Mouse (Mus musculus) forebrain, embryonic 14.5 days (tissue): ENCODE data around the gene Abat. TPM values are rescaled to one million over a fixed set of nuclear protein-coding genes. Genes with fewer than 3 reads are reported as not detected.

Experiments
- ATAC-seq: fragments of 200-750 bp; cut with Nextera tagmentation; 2 replicates; pipeline ENCODE4 v1.8.0; 2017; ENCODE audit warnings: mild to moderate bottlenecking, moderate library complexity
- DNase-seq: peaks from one replicate; pipeline ENCODE4 v3.0.0-alpha.2; 2015; ENCODE audit warnings: low spot score
- H3K27ac ChIP-seq: fragments of 300-500 bp; sonication (generic); 2 replicates; pipeline ENCODE4 v1.5.1; 2014; ENCODE audit warnings: low read depth, mild to moderate bottlenecking, control low read depth, low read length, moderate library complexity
- H3K27me3 ChIP-seq: fragments of 300-500 bp; sonication (generic); replicated peaks from 2 replicates; pipeline ENCODE4 v1.6.1; 2014; ENCODE audit warnings: low read length, control low read depth, mixed read lengths; ENCODE audit not compliant: control insufficient read depth, insufficient read depth
- H3K36me3 ChIP-seq: fragments of 300-500 bp; sonication (generic); 2 replicates; pipeline ENCODE4 v1.6.1; 2014; ENCODE audit warnings: low read length, control low read depth; ENCODE audit not compliant: control insufficient read depth, insufficient read depth
- H3K4me1 ChIP-seq: fragments of 300-500 bp; sonication (generic); 2 replicates; pipeline ENCODE4 v1.6.1; 2014; ENCODE audit warnings: antibody characterized with exemption, low read length, control low read depth; ENCODE audit not compliant: control insufficient read depth, insufficient read depth
- H3K4me2 ChIP-seq: fragments of 300-500 bp; sonication (generic); 2 replicates; pipeline ENCODE4 v1.6.1; 2014; ENCODE audit warnings: mild to moderate bottlenecking, control low read depth, low read length
- H3K4me3 ChIP-seq: fragments of 300-500 bp; sonication (generic); 2 replicates; pipeline ENCODE4 v1.5.1; 2014; ENCODE audit warnings: low read depth, low read length, control low read depth
- H3K9ac ChIP-seq: fragments of 300-500 bp; sonication (generic); 2 replicates; pipeline ENCODE4 v1.6.1; 2014; ENCODE audit warnings: mild to moderate bottlenecking, low read length, control low read depth, moderate library complexity
- H3K9me3 ChIP-seq: fragments of 300-500 bp; sonication (generic); replicated peaks from 2 replicates; pipeline ENCODE4 v1.6.1; 2016; ENCODE audit warnings: low read length, control low read depth, mixed read lengths; ENCODE audit not compliant: control insufficient read depth
- WGBS: fragments of 180-500 bp; shearing (Covaris S2); extraction: QIAGEN DNeasy Blood & Tissue Kit; methylation state at CpG from one replicate; pipeline ENCODE4 v1.1.7; 2014; 5-methylcytosine and 5-hydroxymethylcytosine counted together
- polyA plus RNA-seq: library from polyadenylated mRNA; unstranded; fragments of >200 nt; fragmentation: Nextera tagmentation; extraction: Ambion mirVana; gene quantifications from 2 replicates; pipeline ENCODE4 v1.2.1, GENCODE M21; 2014

Abat gene
- polyA plus RNA-seq, 1 experiment from 2014 or later, result 34.9 TPM

- H3K27ac ChIP-seq, result no peak overlapping the region
- 85% methylated on average over 7 of the region's 7 CpGs for WGBS
- H3K9me3 ChIP-seq, result no peaks in the 10 kb centered on the region
- peaks cover 16% of the 10 kb centered on the region for H3K4me1 ChIP-seq
- H3K4me2 ChIP-seq, result no peak overlapping the region
- peaks cover 47% of the 10 kb centered on the region for H3K27me3 ChIP-seq
- H3K36me3 ChIP-seq, result no peaks in the 10 kb centered on the region
- H3K9ac ChIP-seq, result no peak overlapping the region
- no peak overlapping the region for H3K4me3 ChIP-seq
- no peak for ATAC-seq
- no peak for DNase-seq
These were observed 12.6 kb downstream of the Abat start for GRCm38 (mm10) chr16:8525877-8526276.

DNA sequence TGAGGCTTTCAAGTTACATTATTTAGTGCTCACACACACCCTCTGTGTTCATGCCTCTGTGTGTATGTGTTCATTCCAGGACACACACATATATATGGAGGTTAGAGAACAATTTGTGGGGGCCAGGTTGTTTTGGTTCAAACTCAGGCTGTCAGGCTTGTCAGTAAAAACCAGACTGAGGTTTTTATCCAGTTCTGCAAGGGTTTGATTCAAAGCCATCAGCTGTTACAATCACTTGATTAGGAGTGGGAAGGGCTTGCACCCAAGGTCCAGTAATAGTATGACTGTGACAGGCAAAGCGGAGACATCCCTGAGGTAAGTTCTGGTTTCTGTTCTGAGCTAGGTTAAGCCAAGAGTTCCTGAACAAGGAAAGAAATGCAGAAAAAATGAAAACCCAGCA is 16.2 kb downstream of the Abat start:
- ATAC-seq, result no peak
- whole genome bisulfite sequencing, result 97% methylated on average over 1 of the region's 1 CpGs
- no peak for DNase-seq
- Histone ChIP-seq H3K4me3 (no peak overlapping the region), H3K4me2 (no peak overlapping the region), H3K4me1 (peaks cover under 1% of the 10 kb centered on the region), H3K9me3 (no peaks in the 10 kb centered on the region), H3K27me3 (peaks cover 29% of the 10 kb centered on the region), H3K36me3 (no peaks in the 10 kb centered on the region), H3K27ac (no peak overlapping the region), H3K9ac (no peak overlapping the region)

- no peak overlapping the region for H3K4me2 ChIP-seq
- H3K27me3 ChIP-seq, result peaks cover 27% of the 10 kb centered on the region
- DNase-seq (no peak), ATAC-seq (no peak)
- H3K9ac ChIP-seq, result no peak overlapping the region
- H3K4me3 ChIP-seq, result no peak overlapping the region
- H3K36me3 ChIP-seq, result no peaks in the 10 kb centered on the region
- WGBS, result 84% methylated on average over 14 of the region's 14 CpGs
- H3K27ac ChIP-seq, result no peak overlapping the region; the same call in 1 of the 2 replicates
- H3K4me1 ChIP-seq, result no peaks in the 10 kb centered on the region
- H3K9me3 ChIP-seq, result no peaks in the 10 kb centered on the region
These were observed 16.8 kb downstream of the Abat start for GRCm38 (mm10) chr16:8530018-8530417.

GRCm38 (mm10) chr16:8532461-8532860 is 19.2 kb downstream of the Abat start:
- peaks cover 9% of the 10 kb centered on the region for H3K27me3 ChIP-seq
- no peak overlapping the region for H3K4me2 ChIP-seq
- no peak for DNase-seq
- 91% methylated on average over 9 of the region's 9 CpGs for WGBS
- no peak overlapping the region for H3K9ac ChIP-seq
- no peak overlapping the region for H3K27ac ChIP-seq
- no peaks in the 10 kb centered on the region for H3K36me3 ChIP-seq
- ATAC-seq, result no peak
- H3K4me1 ChIP-seq, result no peaks in the 10 kb centered on the region
- H3K4me3 ChIP-seq, result no peak overlapping the region
- H3K9me3 ChIP-seq, result no peaks in the 10 kb centered on the region

DNA sequence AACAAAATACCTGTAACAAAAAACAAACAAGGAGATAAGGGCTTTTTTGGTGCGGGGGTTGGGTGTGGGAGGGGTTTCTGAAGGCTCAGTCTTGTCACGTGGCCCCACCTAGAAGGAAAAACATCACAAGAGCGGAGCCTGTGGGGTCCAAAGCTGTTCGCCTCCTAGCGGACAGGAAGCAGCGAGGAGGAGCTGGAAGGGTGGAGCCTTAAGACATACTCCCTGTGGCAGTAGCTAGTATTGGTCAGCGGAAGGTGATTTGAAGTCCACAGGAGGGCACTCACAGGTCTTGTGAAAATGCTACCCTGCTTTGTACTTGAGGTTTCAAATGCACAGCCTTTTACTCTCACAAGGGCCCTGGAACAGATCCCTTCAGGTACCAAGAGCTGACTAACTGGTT is 19.7 kb downstream of the Abat start:
- Histone ChIP-seq H3K9me3 (no peaks in the 10 kb centered on the region), H3K9ac (no peak overlapping the region), H3K4me3 (no peak overlapping the region), H3K4me1 (no peaks in the 10 kb centered on the region), H3K4me2 (no peak overlapping the region), H3K27me3 (peaks cover 5% of the 10 kb centered on the region), H3K27ac (no peak overlapping the region), H3K36me3 (no peaks in the 10 kb centered on the region)
- 76% methylated on average over 7 of the region's 7 CpGs for WGBS
- no peak for DNase-seq
- ATAC-seq, result no peak

DNA sequence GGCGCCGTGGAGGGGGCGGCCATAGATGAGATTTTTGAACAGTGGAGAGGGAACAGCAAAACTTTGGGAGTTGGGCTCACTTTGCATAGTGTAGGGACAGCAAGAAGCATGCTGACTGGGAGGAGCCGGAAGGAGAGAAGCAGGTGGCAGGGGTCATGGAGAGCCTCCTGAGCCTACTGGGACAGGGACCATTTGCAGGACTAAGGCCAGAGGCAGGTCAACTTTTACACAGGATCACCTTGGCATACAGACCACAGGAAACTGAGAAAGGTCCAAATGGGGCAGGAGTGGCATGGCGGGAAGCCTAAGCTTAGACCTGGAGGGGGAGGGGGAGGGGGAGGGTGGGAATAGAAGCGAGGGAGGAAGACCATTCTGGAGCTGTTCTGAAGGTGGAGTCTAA is 20.2 kb downstream of the Abat start:
- peaks cover 2% of the 10 kb centered on the region; the same call in 1 of the 2 replicates for H3K4me1 ChIP-seq

DNA sequence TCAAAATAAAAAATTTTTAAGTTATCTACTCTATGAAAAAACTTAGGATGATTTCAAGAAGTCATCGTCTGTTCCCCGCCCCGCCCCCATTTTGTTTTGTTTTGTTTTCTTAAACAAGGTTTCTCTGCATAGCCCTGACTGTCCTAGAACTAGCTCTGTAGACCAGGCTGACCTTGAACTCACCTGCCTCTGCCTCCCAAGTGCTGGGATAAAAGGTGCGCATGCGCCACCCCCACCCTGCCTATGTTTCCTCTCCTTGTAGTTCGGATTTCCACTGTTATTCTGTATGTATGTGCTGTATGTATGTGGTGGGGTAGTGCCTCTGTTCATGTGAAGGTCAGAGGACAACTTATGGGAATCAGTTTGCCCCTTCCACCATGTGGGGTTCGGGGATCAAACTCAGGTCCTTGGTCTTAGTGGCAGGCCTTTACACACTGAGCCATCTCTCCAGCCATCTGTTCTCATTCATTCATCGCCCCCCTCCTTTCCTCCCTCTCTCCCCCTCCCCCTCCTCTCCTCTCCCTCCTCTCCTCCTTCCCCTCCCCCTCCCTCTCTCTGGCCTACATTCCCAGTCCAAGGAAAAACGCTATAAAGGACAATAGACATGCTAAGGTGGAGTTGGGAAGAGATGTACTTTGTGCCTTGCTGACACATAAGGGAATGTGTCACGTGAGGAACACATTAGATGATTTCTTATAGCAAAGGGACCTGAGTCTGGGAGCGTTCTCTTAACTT is 21.4 kb downstream of the Abat start:
- ATAC-seq (no peak), DNase-seq (no peak)
- Histone ChIP-seq H3K27ac (no peak overlapping the region), H3K4me2 (no peak overlapping the region), H3K4me1 (peaks cover 13% of the 10 kb centered on the region), H3K9ac (no peak overlapping the region), H3K27me3 (no peaks in the 10 kb centered on the region; the same call in 1 of the 2 replicates), H3K4me3 (no peak overlapping the region), H3K36me3 (no peaks in the 10 kb centered on the region), H3K9me3 (no peaks in the 10 kb centered on the region)
- 88% methylated on average over 11 of the region's 11 CpGs for WGBS

More for the DNA sequence above, 20.2 kb downstream of the Abat start:
- Histone ChIP-seq H3K27ac (no peak overlapping the region), H3K9ac (no peak overlapping the region), H3K4me2 (no peak overlapping the region), H3K9me3 (no peaks in the 10 kb centered on the region), H3K4me3 (no peak overlapping the region), H3K27me3 (peaks cover under 1% of the 10 kb centered on the region; the same call in 1 of the 2 replicates), H3K36me3 (no peaks in the 10 kb centered on the region)
- DNase-seq (no peak), ATAC-seq (no peak)
- 94% methylated on average over 6 of the region's 6 CpGs for WGBS

DNA sequence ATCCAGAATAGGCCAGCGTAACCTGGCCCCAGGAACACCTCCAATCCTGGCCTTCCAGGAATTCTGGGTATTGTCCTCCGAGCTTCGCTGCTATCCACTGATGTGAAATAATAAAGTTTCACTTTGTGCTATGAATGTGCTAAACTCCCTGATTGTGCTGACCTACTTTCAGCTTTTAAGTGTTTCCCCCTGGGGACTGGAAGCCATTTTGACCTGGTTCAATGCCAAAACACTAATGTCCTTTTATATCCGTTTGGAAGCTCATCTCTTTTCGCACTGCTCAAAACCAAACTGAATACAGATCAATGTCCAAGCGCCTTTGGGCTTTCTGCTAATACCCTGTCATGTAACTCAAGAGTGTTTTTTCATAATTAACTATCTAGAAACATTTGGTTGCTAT is 22.2 kb downstream of the Abat start:
- 78% methylated on average over 6 of the region's 6 CpGs for WGBS
- ATAC-seq, result no peak

GRCm38 (mm10) chr16:8539150-8539865 is 26.1 kb downstream of the Abat start:
- DNase-seq (peak; percentile 95), ATAC-seq (peak; percentile 92)
- H3K4me2 ChIP-seq, result peak overlapping the region; percentile 27
- no peaks in the 10 kb centered on the region for H3K36me3 ChIP-seq
- peak overlapping the region; percentile 90 for H3K27ac ChIP-seq
- H3K4me3 ChIP-seq, result no peak overlapping the region
- no peaks in the 10 kb centered on the region for H3K27me3 ChIP-seq
- peak overlapping the region; percentile 22; the same call in 1 of the 2 replicates for H3K9ac ChIP-seq
- H3K9me3 ChIP-seq, result no peaks in the 10 kb centered on the region
- peaks cover 30% of the 10 kb centered on the region for H3K4me1 ChIP-seq
- WGBS, result 25% methylated on average over 9 of the region's 9 CpGs

More for the DNA sequence above, 22.2 kb downstream of the Abat start:
- no peak overlapping the region for H3K27ac ChIP-seq
- H3K9me3 ChIP-seq, result no peaks in the 10 kb centered on the region
- no peak overlapping the region for H3K9ac ChIP-seq
- no peaks in the 10 kb centered on the region for H3K36me3 ChIP-seq
- H3K4me3 ChIP-seq, result no peak overlapping the region
- DNase-seq, result no peak
- H3K4me1 ChIP-seq, result peaks cover 21% of the 10 kb centered on the region
- no peak overlapping the region for H3K4me2 ChIP-seq
- H3K27me3 ChIP-seq, result no peaks in the 10 kb centered on the region
